Mouse (Mus musculus) activated CD4-positive, CD25-positive, alpha-beta regulatory T cell (primary cell): ENCODE data around the gene Olfr1312. TPM values are rescaled to one million over a fixed set of nuclear protein-coding genes. Genes with fewer than 3 reads are reported as not detected.

Source experiments
- polyA plus RNA-seq, 2 experiments: library from polyadenylated mRNA; unstranded; fragments of 100-300 nt; shearing (Covaris generic); gene quantifications; one replicate each; pipeline ENCODE4 v1.2.1; 2017

Gene Olfr1312
- under 1 TPM in 1 of 2 experiments, not detected in 1; 0.10 TPM for polyA plus RNA-seq

DNA sequence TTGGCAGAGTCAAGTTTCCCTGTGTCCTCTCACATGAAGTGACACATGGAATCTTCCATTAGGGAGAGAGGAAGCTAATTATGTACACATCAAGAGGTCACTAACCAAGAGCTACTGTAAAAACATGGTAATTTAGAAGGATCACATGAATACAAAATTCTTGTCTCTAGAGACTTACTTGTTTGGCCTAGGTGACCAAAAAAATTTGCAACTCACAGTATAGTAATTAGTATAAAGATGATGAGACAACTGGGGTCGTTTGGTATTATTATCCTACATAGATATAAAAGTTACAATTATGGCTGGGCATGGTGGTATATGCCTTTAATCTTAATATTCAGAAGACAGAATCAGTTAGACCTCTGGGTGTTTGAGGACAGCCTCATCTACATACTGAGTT, at the start of gene Olfr1312:
Gene Olfr1312, minus strand, starts transcription at position 101 of the 400 bp plus-strand sequence.

GRCm38 (mm10) chr2:112096681-112097080, 46.6 kb upstream of the Olfr1312 start, which contains the start of gene Olfr1314:
Olfr1314 (minus strand) TSS chr2:112096781.

DNA sequence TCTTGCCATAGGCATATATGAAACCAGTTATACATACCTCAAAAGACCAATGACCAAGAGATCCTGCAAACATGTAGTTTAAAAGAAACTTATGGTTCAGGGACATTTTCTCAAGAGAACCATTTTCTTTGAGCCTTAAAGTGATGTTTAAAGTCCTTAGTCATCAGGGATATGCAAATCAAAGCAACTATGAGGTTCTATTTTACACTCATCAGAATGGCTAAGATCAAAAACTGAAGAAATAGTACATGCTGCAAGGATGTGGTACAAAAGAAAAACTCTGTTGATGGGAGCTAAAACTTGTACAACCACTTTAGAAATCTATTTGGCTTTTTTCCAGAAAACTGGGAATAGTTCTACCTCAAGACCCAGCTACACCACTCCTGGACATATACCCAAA, 27.7 kb upstream of the Olfr1312 start, which contains the start of gene Olfr1313:
Gene Olfr1313, minus strand, starts transcription at position 101 of the 400 bp plus-strand sequence.

DNA sequence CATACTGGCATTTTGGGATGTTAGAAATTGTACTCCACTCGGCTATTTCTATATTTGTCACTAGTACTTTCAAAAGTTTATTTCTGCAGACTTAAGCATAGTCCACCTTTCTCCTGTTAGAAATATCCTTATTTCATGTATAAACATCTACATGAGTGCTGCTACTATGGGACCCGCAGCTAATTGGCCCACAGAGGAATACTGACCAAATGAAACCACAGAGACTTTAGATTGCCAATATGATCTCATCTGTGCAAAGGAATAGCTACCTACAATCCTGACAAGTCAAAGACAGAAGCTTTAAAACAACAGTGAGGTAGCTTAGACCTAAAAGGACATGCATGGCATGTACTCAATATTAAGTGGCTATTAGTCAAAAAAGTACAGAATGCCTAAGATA, 25.7 kb downstream of the Olfr1312 start, which contains the start of gene Olfr1311:
Gene Olfr1311, minus strand, starts transcription at position 101 of the 400 bp plus-strand sequence.

DNA sequence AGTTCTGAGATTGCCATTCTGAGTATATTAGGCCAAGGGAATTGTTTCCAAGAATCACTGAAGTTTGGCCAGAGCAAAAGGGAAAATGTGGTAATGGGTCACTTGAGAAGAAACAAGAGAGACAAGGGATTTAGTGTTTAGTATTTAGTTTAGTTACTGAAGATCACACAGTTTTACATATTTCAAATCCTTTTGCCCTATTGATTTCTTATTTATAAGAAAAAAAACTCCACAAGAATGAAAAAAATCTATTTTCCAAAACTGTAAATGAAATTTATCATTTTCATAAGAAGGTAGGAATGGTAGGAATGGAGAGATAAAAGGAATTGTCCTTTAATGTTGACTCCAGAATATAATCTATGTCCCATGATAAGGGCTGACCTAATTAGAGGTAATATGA, 37.4 kb downstream of the Olfr1312 start, which contains the start of gene Olfr1310:
Gene Olfr1310, minus strand, starts transcription at position 101 of the 400 bp plus-strand sequence.

GRCm38 (mm10) chr2:111990181-111990580, 59.9 kb downstream of the Olfr1312 start, which contains the start of gene Olfr1309:
Olfr1309 (minus strand) TSS chr2:111990281.

Other genes starting within 250 kb of the Olfr1312 start
- not detected for gene Olfr1303, start 229.9 kb downstream of the Olfr1312 start, polyA plus RNA-seq
- gene Olfr1305, start 173.1 kb downstream of the Olfr1312 start, polyA plus RNA-seq: not detected
- not detected for gene Olfr1306, start 134.0 kb downstream of the Olfr1312 start, polyA plus RNA-seq
- under 1 TPM; 0.05 to 0.11 TPM for gene Olfr1307, start 100.8 kb downstream of the Olfr1312 start, polyA plus RNA-seq
- under 1 TPM in 1 of 2 experiments, not detected in 1; 0.11 TPM for gene Olfr1308, start 85.3 kb downstream of the Olfr1312 start, polyA plus RNA-seq
- not detected for gene Olfr1309, start 60.0 kb downstream of the Olfr1312 start, polyA plus RNA-seq
- gene Olfr1310, start 37.5 kb downstream of the Olfr1312 start, polyA plus RNA-seq: under 1 TPM; 0.04 to 0.05 TPM
- gene Olfr1311, start 25.8 kb downstream of the Olfr1312 start, polyA plus RNA-seq: under 1 TPM in 1 of 2 experiments, not detected in 1; 0.09 TPM
- not detected for gene Olfr1313, start 27.6 kb upstream of the Olfr1312 start, polyA plus RNA-seq
- not detected for gene Olfr1314, start 46.5 kb upstream of the Olfr1312 start, polyA plus RNA-seq
- gene Olfr1315-ps1, start 65.2 kb upstream of the Olfr1312 start, polyA plus RNA-seq: not detected
- gene Olfr1316, start 84.7 kb upstream of the Olfr1312 start, polyA plus RNA-seq: not detected
- gene Olfr1317, start 90.1 kb upstream of the Olfr1312 start, polyA plus RNA-seq: under 1 TPM in 1 of 2 experiments, not detected in 1; 0.07 TPM
- under 1 TPM in 1 of 2 experiments, not detected in 1; 0.05 TPM for gene Olfr1318, start 104.0 kb upstream of the Olfr1312 start, polyA plus RNA-seq
- 100 to 1,000 TPM in 1 of 2 experiments, 10 to 100 TPM in 1; 46.0 to 104 TPM for gene Lpcat4, start 189.2 kb upstream of the Olfr1312 start, polyA plus RNA-seq
- gene Nutm1, start 209.1 kb upstream of the Olfr1312 start, polyA plus RNA-seq: under 1 TPM; 0.04 to 0.22 TPM
- 100 to 1,000 TPM; 111 to 182 TPM for gene Nop10, start 211.7 kb upstream of the Olfr1312 start, polyA plus RNA-seq
- gene Slc12a6, start 215.6 kb upstream of the Olfr1312 start, polyA plus RNA-seq: 10 to 100 TPM; 45.4 to 84.5 TPM
- not detected for gene Gm21985, start 216.1 kb upstream of the Olfr1312 start, polyA plus RNA-seq